Mouse (Mus musculus) effector memory CD4-positive, alpha-beta T cell, adult 7 months (primary cell): ENCODE results near the gene Klk12. TPM values are rescaled to one million over a fixed set of nuclear protein-coding genes. Genes with fewer than 3 reads are reported as not detected.

Experiments
- polyA plus RNA-seq: library from polyadenylated mRNA; unstranded; fragments of 100-300 nt; shearing (Covaris generic); gene quantifications from one replicate; pipeline ENCODE4 v1.2.1, GENCODE M21; 2017

The Klk12 gene
- polyA plus RNA-seq = not detected

GRCm38 (mm10) chr7:43768597-43768996 lies at the start of gene Klk12:
Gene Klk12 (plus strand): TSS chr7:43768897.

GRCm38 (mm10) chr7:43774364-43774763 lies 5.7 kb downstream of the Klk12 start, which contains the start of gene Klk11:
Gene Klk11 (plus strand): TSS chr7:43774604.

GRCm38 (mm10) chr7:43780746-43781145 lies 12.0 kb downstream of the Klk12 start, which contains the start of gene Klk10:
Gene Klk10 (plus strand): TSS chr7:43781035.

GRCm38 (mm10) chr7:43791591-43791990 lies 22.9 kb downstream of the Klk12 start, which contains the start of gene Klk9:
Gene Klk9 (plus strand): TSS chr7:43791891.

GRCm38 (mm10) chr7:43797333-43797769 lies 28.7 kb downstream of the Klk12 start, which contains the start of gene Klk8:
Gene Klk8 (plus strand): TSS chr7:43797577.

GRCm38 (mm10) chr7:43810994-43811393 lies 42.3 kb downstream of the Klk12 start, which contains the start of gene Klk7:
Gene Klk7 (plus strand): TSS chr7:43811294.

Other genes starting within 250 kb of the Klk12 start
- gene Cd33, start 224.5 kb upstream of the Klk12 start, polyA plus RNA-seq = not detected
- 1.8 TPM for gene Zfp658, start 206.6 kb upstream of the Klk12 start, polyA plus RNA-seq
- gene Zfp719, start 189.3 kb upstream of the Klk12 start, polyA plus RNA-seq = 6.4 TPM
- gene Zfp819, start 161.7 kb upstream of the Klk12 start, polyA plus RNA-seq = not detected
- not detected for gene Ceacam18, start 134.2 kb upstream of the Klk12 start, polyA plus RNA-seq
- gene Siglece, start 108.7 kb upstream of the Klk12 start, polyA plus RNA-seq = not detected
- 4.6 TPM for gene Ctu1, start 96.9 kb upstream of the Klk12 start, polyA plus RNA-seq
- not detected for gene Klk14, start 78.5 kb upstream of the Klk12 start, polyA plus RNA-seq
- gene Klk13, start 56.3 kb upstream of the Klk12 start, polyA plus RNA-seq = not detected
- 0.30 TPM for gene Klk11, start 5.7 kb downstream of the Klk12 start, polyA plus RNA-seq
- gene Klk10, start 12.1 kb downstream of the Klk12 start, polyA plus RNA-seq = 0.56 TPM
- 0.60 TPM for gene Klk9, start 23.0 kb downstream of the Klk12 start, polyA plus RNA-seq
- 41.3 TPM for gene Klk8, start 28.7 kb downstream of the Klk12 start, polyA plus RNA-seq
- not detected for gene Klk7, start 42.4 kb downstream of the Klk12 start, polyA plus RNA-seq
- not detected for gene Klk6, start 55.6 kb downstream of the Klk12 start, polyA plus RNA-seq
- gene Klk5, start 73.1 kb downstream of the Klk12 start, polyA plus RNA-seq = not detected
- gene Klk4, start 112.3 kb downstream of the Klk12 start, polyA plus RNA-seq = not detected
- gene Klk15, start 164.8 kb downstream of the Klk12 start, polyA plus RNA-seq = not detected
- gene Klk1b8, start 181.8 kb downstream of the Klk12 start, polyA plus RNA-seq = 0.90 TPM
- gene Klk1b1, start 197.9 kb downstream of the Klk12 start, polyA plus RNA-seq = not detected
- not detected for gene Klk1b9, start 207.2 kb downstream of the Klk12 start, polyA plus RNA-seq
- gene Klk1b11, start 227.0 kb downstream of the Klk12 start, polyA plus RNA-seq = not detected
- not detected for gene Klk1b26, start 243.3 kb downstream of the Klk12 start, polyA plus RNA-seq